Mouse (Mus musculus): Measurements from ENCODE around the gene Rasa4. TPM values are rescaled to one million over a fixed set of nuclear protein-coding genes. Genes with fewer than 3 reads are reported as not detected.

Rasa4 gene
- polyA plus RNA-seq, 1 experiment from 2014 or later = 5.2 TPM

DNA sequence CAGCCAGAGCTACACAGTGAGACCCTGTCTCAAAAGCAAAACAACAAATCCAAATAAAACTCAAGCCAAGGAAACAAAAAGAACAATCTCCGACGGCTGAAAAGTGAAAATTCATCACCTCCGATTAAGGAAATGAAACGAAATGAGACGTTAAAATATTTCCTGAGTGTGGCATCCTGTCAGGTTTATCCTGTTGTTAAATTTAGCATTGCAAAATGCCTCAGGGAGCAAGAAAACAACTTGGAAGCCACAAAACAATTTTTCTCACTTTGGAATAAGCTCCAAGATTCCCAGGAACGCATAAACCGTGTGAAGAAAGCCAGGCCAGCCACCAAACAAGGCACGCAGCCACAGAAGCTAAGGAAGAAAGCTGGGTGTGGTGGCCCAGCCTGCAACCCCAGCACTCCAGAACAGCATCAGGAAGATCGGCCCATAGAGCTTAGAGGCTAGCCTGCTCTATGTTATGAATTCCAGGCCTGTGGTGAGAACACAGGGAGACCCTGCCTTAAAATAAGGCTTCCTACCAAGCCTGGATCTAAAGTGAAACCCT, 6.6 kb upstream of the Rasa4 start:
- Histone ChIP-seq H3K27ac (ENCODE audit: low read depth, low read length) (no peak overlapping the region), H3K9me3 (ENCODE audit: control insufficient read depth, low read length) (no peaks in the 10 kb centered on the region), H3K4me3 (ENCODE audit: low read depth, low read length) (no peak overlapping the region), H3K9ac (ENCODE audit: low read depth, low read length) (no peak overlapping the region), H3K27me3 (ENCODE audit: control insufficient read depth, insufficient read depth, low read length) (no peaks in the 10 kb centered on the region), H3K4me2 (replicated peaks; ENCODE audit: low read depth, low read length) (no peak overlapping the region), H3K36me3 (ENCODE audit: control insufficient read depth, insufficient read depth, low read length) (no peaks in the 10 kb centered on the region), H3K4me1 (replicated peaks; ENCODE audit: control insufficient read depth, insufficient read depth, low read length) (no peaks in the 10 kb centered on the region)
- ATAC-seq (ENCODE audit: low FRiP score) = no peak
- WGBS = 86% methylated on average over 9 of the region's 9 CpGs
- no peak for DNase-seq (ENCODE audit: low spot score)

DNA sequence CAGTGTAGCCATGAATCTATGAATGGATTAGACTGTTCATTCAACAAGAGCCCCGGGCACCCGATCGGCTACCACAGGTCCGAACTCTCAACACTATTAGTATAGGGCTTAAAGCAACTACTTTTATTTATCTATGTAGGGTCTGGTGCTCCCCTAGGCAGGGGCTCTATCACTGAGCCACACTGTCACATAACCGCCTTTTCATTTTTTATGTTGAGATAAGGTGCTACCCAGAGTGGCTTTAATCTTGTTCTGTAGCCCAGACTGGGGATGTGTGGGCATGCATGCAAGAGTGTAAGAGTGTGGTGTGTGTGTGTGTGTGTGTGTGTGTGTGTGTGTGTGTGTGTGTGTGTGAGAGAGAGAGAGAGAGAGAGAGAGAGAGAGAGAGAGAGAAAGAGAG, 5.6 kb upstream of the Rasa4 start:
- no peak for DNase-seq (ENCODE audit: low spot score)
- H3K4me3 ChIP-seq (ENCODE audit: low read depth, low read length) = no peak overlapping the region
- no peak overlapping the region for H3K27ac ChIP-seq (ENCODE audit: low read depth, low read length)
- WGBS = 97% methylated on average over 5 of the region's 5 CpGs
- ATAC-seq (ENCODE audit: low FRiP score) = no peak
- no peaks in the 10 kb centered on the region for H3K27me3 ChIP-seq (ENCODE audit: control insufficient read depth, insufficient read depth, low read length)
- no peaks in the 10 kb centered on the region for H3K9me3 ChIP-seq (ENCODE audit: control insufficient read depth, low read length)
- no peaks in the 10 kb centered on the region for H3K4me1 ChIP-seq (replicated peaks; ENCODE audit: control insufficient read depth, insufficient read depth, low read length)
- H3K9ac ChIP-seq (ENCODE audit: low read depth, low read length) = no peak overlapping the region
- no peak overlapping the region for H3K4me2 ChIP-seq (replicated peaks; ENCODE audit: low read depth, low read length)
- H3K36me3 ChIP-seq (ENCODE audit: control insufficient read depth, insufficient read depth, low read length) = no peaks in the 10 kb centered on the region

DNA sequence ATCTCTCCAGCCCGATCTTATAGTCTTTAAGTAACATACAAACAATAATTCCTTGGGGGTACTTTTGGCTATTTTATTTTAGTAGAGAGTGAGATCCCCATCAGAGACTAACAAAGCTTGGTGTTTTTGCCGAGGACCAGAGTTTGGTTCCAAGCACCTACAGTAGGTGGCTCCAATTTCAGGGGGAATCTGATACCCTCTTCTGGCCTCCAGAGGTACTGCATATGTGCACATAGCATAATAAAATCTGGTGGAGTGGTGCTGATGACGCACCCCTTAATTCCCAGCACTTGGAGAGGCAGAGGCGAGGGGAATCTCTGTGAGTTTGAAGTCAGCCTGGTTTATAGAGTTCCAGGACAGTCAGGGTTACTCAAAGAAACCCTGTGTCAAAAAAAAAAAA, 1.4 kb upstream of the Rasa4 start:
- no peaks in the 10 kb centered on the region for H3K9me3 ChIP-seq (ENCODE audit: control insufficient read depth, low read length)
- H3K27ac ChIP-seq (ENCODE audit: low read depth, low read length) = no peak overlapping the region
- DNase-seq (ENCODE audit: low spot score) = no peak
- peaks cover 10% of the 10 kb centered on the region for H3K27me3 ChIP-seq (ENCODE audit: control insufficient read depth, insufficient read depth, low read length)
- H3K4me1 ChIP-seq (replicated peaks; ENCODE audit: control insufficient read depth, insufficient read depth, low read length) = peaks cover 6% of the 10 kb centered on the region; the same call in 1 of the 2 replicates
- no peak for ATAC-seq (ENCODE audit: low FRiP score)
- no peak overlapping the region for H3K9ac ChIP-seq (ENCODE audit: low read depth, low read length)
- no peak overlapping the region for H3K4me3 ChIP-seq (ENCODE audit: low read depth, low read length)
- H3K36me3 ChIP-seq (ENCODE audit: control insufficient read depth, insufficient read depth, low read length) = no peaks in the 10 kb centered on the region
- WGBS = 75% methylated on average over 4 of the region's 4 CpGs
- H3K4me2 ChIP-seq (replicated peaks; ENCODE audit: low read depth, low read length) = no peak overlapping the region

DNA sequence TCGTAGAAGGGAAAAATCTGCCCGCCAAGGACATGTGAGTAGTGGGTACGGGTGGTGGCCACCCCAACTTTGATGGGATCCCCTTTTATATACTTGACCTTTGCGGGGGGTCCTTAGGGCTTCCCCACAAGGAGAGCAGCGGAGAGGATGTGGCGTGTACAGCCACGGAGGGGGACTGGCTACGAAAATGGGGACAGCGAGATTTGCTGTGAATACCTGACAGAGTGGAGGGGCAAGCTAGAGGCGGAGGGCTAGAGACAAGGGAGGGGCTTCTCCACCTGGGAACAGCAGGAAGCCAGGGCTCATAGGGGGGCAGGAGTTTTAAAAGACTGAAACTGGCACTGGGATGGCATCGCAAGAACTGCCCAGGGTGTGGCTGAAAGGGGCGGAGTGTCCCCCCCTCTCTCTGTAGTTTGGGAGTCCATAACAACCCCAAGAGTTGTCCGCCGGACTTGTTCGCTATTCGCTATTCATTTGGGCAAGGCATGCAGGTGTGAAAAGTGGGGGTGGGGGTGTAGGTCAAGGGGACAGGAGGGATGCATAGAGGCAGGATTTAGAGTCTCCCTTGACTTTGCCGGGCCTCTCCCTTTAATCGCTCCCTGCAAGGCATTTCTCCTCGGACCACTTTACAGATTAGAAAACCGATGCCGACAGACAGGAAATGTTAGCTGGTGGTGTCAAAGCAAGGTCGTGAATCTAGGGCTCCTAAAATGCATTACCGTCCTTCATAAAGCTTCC, 597 bp downstream of the Rasa4 start:
- no peaks in the 10 kb centered on the region for H3K36me3 ChIP-seq (ENCODE audit: control insufficient read depth, insufficient read depth, low read length)
- peak overlapping the region; percentile 82 for H3K4me2 ChIP-seq (replicated peaks; ENCODE audit: low read depth, low read length)
- no peaks in the 10 kb centered on the region for H3K9me3 ChIP-seq (ENCODE audit: control insufficient read depth, low read length)
- peaks cover 10% of the 10 kb centered on the region for H3K27me3 ChIP-seq (ENCODE audit: control insufficient read depth, insufficient read depth, low read length)
- DNase-seq (ENCODE audit: low spot score) (no peak), ATAC-seq (ENCODE audit: low FRiP score) (peak; percentile 39)
- no peak overlapping the region for H3K27ac ChIP-seq (ENCODE audit: low read depth, low read length)
- WGBS = under 1% methylated on average over 23 of the region's 23 CpGs
- H3K4me1 ChIP-seq (replicated peaks; ENCODE audit: control insufficient read depth, insufficient read depth, low read length) = peaks cover 6% of the 10 kb centered on the region; the same call in 1 of the 2 replicates
- H3K4me3 ChIP-seq (ENCODE audit: low read depth, low read length) = peak overlapping the region; percentile 37
- peak overlapping the region; percentile 37 for H3K9ac ChIP-seq (ENCODE audit: low read depth, low read length)

DNA sequence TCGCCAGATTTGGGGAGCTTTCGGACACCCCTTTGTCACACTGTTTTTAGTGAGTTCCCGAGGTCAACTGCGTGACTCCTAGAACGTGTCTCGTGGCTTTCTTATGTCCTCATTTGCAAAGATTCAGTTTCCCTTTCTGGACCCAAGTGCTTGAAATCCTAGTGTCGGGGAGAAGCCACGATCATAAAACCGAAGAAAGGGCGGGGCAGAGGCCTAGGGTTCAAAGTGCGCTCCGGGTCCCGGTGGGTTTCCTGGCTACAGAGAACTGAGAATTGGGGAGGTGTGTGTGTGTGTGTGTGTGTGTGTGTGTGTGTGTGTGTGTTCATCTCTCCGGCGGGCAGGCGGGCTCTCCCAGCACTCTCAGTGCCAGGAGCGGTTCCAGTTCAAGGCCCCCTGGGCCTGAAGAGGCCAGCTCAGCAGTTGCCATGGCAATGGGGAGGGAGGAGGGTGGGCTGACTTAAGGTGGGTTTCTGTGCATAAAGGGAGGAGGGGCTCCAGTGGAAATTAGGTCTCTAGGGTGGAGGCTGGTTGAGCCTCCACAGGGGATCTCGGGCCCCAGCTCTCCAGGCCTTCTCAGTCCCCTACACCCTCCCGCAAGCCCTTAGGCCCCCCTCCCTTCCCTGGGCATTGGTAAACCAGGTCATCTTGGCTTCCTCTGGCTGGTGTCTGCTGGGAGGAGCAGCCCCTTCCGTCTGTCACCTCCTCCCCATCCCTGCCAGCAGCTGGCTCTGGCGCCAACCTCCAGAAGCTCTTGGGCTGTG, 1.4 kb downstream of the Rasa4 start:
- peak overlapping the region; percentile 16; the same call in 1 of the 2 replicates for H3K9ac ChIP-seq (ENCODE audit: low read depth, low read length)
- H3K4me3 ChIP-seq (ENCODE audit: low read depth, low read length) = peak overlapping the region; percentile 37; the same call in 1 of the 2 replicates
- peaks cover 10% of the 10 kb centered on the region for H3K27me3 ChIP-seq (ENCODE audit: control insufficient read depth, insufficient read depth, low read length)
- H3K36me3 ChIP-seq (ENCODE audit: control insufficient read depth, insufficient read depth, low read length) = no peaks in the 10 kb centered on the region
- WGBS = 4% methylated on average over 16 of the region's 21 CpGs
- H3K9me3 ChIP-seq (ENCODE audit: control insufficient read depth, low read length) = no peaks in the 10 kb centered on the region
- ATAC-seq (ENCODE audit: low FRiP score) = peak; percentile 50; the same call in 1 of the 2 replicates
- DNase-seq (ENCODE audit: low spot score) = peak; percentile 68
- peak overlapping the region; percentile 82 for H3K4me2 ChIP-seq (replicated peaks; ENCODE audit: low read depth, low read length)
- H3K4me1 ChIP-seq (replicated peaks; ENCODE audit: control insufficient read depth, insufficient read depth, low read length) = peaks cover 6% of the 10 kb centered on the region; the same call in 1 of the 2 replicates
- no peak overlapping the region for H3K27ac ChIP-seq (ENCODE audit: low read depth, low read length)

DNA sequence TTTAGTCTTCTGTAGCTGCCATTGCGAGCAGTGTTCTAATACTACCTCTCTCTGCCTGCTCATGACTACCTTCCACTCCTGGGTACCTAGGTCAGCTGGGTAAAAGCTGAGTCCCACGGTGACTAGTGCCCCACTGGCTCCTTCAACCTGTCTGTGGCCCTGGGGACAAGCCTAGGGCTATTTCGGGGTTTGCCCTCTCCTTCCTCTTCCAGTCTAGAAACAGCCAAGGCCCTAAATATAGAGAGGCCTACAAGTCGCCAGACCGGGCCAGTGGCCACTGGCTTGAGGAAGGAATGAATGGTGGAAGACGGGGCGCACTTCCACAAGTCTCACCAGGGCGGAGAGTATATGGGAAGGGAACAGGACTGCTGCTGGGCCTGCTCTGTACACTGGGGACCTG, 2.6 kb downstream of the Rasa4 start:
- H3K4me3 ChIP-seq (ENCODE audit: low read depth, low read length) = no peak overlapping the region
- H3K27ac ChIP-seq (ENCODE audit: low read depth, low read length) = no peak overlapping the region
- no peaks in the 10 kb centered on the region for H3K9me3 ChIP-seq (ENCODE audit: control insufficient read depth, low read length)
- peaks cover 10% of the 10 kb centered on the region for H3K27me3 ChIP-seq (ENCODE audit: control insufficient read depth, insufficient read depth, low read length)
- H3K4me1 ChIP-seq (replicated peaks; ENCODE audit: control insufficient read depth, insufficient read depth, low read length) = peaks cover 6% of the 10 kb centered on the region; the same call in 1 of the 2 replicates
- no peak for ATAC-seq (ENCODE audit: low FRiP score)
- H3K4me2 ChIP-seq (replicated peaks; ENCODE audit: low read depth, low read length) = no peak overlapping the region
- WGBS = 94% methylated on average over 8 of the region's 8 CpGs
- DNase-seq (ENCODE audit: low spot score) = no peak
- H3K36me3 ChIP-seq (ENCODE audit: control insufficient read depth, insufficient read depth, low read length) = no peaks in the 10 kb centered on the region
- no peak overlapping the region for H3K9ac ChIP-seq (ENCODE audit: low read depth, low read length)

DNA sequence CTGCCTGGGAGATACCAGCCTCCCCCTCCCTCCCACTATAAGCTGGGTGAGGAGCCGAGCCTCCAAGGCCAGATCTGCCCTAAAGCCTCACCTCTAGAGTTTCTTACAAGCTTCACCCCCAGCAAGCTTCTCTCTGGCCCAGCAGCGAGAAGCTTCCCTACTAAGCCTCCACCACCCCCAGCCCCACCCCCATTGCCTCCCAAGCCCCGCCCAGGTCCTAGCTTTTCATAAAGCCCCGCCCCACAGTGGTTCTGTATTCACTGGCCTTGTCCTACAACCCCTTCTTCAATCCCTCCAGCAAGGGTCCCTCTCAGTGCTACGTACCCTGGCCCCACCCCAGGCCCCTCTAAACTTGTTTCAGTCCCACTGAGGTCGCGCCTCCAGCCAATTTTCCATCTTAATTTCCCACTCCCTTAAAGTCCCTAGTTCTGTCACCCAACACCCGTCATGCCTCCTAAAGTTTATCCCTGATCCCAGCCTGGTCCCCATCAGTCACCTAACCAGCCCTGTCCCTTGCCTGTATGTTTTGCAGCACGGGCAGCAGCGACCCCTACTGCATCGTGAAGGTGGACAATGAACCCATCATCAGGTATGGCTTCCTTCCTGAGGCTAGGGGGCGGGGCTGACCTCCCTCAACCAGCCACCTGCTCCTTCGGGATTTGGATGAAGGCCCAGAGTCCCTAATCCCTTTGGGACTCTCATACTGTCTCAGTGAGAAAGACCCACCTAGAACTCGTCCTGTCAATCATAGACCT, 5.3 kb downstream of the Rasa4 start:
- H3K4me3 ChIP-seq (ENCODE audit: low read depth, low read length) = no peak overlapping the region
- peaks cover 10% of the 10 kb centered on the region for H3K27me3 ChIP-seq (ENCODE audit: control insufficient read depth, insufficient read depth, low read length)
- H3K9me3 ChIP-seq (ENCODE audit: control insufficient read depth, low read length) = no peaks in the 10 kb centered on the region
- H3K27ac ChIP-seq (ENCODE audit: low read depth, low read length) = no peak overlapping the region
- no peak overlapping the region for H3K4me2 ChIP-seq (replicated peaks; ENCODE audit: low read depth, low read length)
- 14% methylated on average over 14 of the region's 14 CpGs for WGBS
- no peak for DNase-seq (ENCODE audit: low spot score)
- no peak overlapping the region for H3K9ac ChIP-seq (ENCODE audit: low read depth, low read length)
- no peak for ATAC-seq (ENCODE audit: low FRiP score)
- H3K4me1 ChIP-seq (replicated peaks; ENCODE audit: control insufficient read depth, insufficient read depth, low read length) = peaks cover 6% of the 10 kb centered on the region; the same call in 1 of the 2 replicates
- no peaks in the 10 kb centered on the region for H3K36me3 ChIP-seq (ENCODE audit: control insufficient read depth, insufficient read depth, low read length)

DNA sequence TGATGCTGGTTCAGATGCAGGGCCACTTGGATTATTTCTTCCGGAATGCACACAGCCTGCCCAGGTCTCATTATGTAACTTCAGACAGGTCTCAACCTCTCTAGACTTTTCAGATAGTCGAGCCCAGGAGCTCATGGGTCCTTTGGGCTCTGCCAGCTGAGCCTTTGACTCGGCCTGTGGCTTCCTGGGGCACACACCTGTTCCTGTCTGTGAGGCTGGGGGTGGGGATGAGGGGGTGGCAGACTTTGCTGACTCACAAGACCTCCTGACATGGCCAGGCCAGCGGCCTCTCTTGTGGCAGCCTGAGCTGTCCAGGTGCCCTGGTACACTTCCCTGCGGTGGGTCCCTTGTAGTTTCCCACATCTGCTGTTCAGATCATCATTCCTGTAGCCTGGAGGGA, 8.2 kb downstream of the Rasa4 start:
- WGBS = 66% methylated on average over 5 of the region's 5 CpGs
- H3K9me3 ChIP-seq (ENCODE audit: control insufficient read depth, low read length) = no peaks in the 10 kb centered on the region

More for the DNA sequence above, 8.2 kb downstream of the Rasa4 start:
- H3K9ac ChIP-seq (ENCODE audit: low read depth, low read length) = no peak overlapping the region
- no peak overlapping the region for H3K27ac ChIP-seq (ENCODE audit: low read depth, low read length)
- no peaks in the 10 kb centered on the region for H3K4me1 ChIP-seq (replicated peaks; ENCODE audit: control insufficient read depth, insufficient read depth, low read length)
- no peaks in the 10 kb centered on the region for H3K36me3 ChIP-seq (ENCODE audit: control insufficient read depth, insufficient read depth, low read length)
- ATAC-seq (ENCODE audit: low FRiP score) (no peak), DNase-seq (ENCODE audit: low spot score) (no peak)
- no peak overlapping the region for H3K4me3 ChIP-seq (ENCODE audit: low read depth, low read length)
- H3K4me2 ChIP-seq (replicated peaks; ENCODE audit: low read depth, low read length) = no peak overlapping the region
- no peaks in the 10 kb centered on the region for H3K27me3 ChIP-seq (ENCODE audit: control insufficient read depth, insufficient read depth, low read length)
